Mouse (Mus musculus) fat pad, adult 2 months (tissue): ENCODE results near the gene Isyna1.

ENCODE experiments used
- DNase-seq: peaks from one replicate; pipeline ENCODE4 v3.0.0-alpha.2; 2011; ENCODE audit warnings: low read depth, low spot score; ENCODE audit errors: extremely low read depth

Gene Isyna1

DNA sequence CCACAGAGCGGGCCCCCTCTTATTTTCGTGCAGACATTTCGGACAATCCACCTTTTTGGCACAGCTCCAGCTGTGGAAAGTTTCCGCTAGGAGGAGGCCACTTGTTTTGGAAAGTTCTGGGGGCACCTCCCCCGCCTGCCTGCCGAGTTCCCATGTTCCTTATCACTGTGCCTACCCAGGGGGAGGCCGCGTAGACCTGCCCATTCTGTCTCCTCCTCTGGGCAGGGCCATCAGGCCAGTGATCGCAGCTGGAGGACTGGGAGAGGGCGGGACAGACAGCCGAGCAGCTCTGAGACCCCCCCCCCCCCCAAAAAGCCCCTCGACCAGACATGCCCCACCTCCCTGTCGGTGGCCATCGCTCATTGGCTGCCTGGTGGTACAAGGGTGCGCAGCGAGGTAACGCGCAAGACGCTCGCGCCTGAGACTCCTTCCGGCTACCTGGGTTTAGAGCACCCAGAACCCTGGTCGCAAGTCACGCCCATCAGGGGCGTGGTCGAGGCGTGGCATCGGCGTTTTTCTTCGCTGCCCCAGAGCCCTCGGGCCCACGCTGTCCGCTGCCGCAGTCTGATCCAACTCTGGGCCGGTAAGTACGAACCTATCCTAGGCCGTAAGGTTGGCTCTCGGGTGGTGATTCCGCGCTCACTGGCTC is at the start of gene Isyna1:
Isyna1 (plus strand) TSS at position 413 of the 649 bp plus-strand sequence.
- no peak for DNase-seq

DNA sequence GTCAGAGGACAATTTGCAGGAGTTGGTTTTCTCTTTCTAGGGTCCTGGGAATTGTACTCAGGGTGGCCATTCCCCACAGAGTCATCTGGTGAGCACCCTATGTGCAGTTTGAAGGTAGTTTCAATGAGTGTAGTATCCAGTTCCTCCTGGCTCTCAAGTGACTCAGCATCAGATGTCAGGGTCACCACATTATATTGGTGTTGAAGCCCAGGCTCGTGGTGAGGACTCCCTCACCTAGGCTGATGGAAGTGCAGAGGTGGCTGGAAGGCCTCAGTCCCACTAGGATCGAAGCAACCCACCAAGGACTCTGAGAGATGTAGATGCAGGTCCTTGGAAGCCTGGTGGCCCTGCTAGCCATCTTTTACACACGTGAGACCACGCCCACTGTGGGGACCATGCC is 47.8 kb upstream of the Isyna1 start:
- DNase-seq: no peak

DNA sequence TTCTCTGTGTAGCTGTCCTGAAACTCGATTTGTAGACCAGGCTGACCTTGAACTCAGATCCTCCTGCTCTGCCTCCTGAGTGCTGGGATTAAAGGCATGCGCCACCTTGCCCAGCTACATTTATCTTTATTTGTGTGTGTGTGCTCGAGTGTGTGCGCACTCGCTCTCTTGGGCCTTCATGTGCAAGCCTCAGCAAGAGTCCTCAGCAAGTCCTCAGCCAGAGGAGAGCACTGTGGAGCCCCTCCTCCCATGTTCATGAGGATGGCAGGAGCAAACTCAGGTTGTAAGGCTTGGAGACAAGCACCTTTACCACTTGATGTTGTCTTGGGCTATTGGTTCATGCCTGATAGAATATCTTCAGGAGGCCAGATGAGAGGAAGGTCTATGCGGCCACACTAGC is 46.4 kb upstream of the Isyna1 start:
- no peak for DNase-seq

DNA sequence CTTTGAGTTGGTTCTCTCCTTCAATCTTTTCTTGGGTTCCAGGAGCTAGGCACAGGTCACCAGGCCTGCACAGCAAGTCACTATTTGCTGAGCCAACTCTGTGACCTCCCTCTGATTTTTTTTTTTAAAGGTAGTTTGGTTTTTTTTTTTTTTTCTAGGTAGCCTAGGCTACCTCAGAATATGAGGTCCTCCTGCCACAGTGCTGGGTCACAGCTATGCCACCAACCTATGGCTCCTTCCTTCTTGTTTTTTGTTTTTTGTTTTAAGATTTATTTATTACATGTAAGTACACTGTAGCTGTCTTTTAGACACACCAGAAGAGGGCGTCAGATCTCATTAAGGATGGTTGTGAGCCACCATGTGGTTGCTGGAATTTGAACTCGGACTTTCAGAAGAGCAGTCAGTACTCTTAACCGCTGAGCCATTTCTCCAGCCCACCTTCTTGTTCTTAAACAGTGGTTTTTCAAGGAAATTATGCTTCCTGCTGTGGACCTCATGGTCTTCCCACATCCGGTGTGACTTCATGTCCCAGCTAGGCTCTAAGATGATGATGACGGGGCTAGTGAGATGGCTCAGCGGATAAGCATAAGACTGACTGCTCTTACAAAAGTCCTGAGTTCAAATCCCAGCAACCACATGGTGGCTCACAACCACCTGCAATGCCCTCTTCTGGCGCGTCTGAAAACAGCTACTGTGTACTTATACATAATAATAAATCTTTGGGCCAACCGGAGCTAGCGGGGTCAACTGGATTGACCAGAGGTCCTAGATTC is 44.6 kb upstream of the Isyna1 start:
- DNase-seq: no peak

DNA sequence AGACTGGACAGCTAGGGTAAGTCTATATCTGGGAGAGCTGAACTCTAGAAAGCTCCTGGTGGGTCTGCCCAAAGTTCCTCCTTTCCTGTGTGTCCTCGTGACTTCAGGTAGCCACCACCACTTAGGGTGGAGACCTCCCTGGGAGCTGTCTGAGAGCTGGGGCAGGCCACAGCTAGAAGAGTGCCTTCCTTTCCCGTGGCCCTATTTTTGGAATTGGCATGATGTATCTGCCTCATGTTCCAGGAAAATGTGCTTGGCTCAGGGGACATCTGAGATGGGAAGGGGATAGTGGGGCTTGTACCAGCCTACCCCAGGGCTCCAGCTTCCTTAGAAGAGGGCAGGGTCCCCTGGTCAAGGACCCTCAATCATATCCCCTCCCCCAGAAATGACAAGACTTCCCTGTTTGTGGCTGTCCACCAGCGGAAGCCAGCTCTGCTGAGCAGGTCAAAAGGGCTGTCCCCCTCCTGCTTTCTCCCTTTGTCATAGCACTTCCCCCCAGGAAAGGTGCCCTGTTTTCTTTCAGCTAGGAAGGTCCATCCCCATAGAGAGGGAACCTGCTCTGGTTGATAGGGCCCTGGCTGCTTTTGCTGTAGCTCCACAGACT is 42.5 kb upstream of the Isyna1 start:
- DNase-seq: no peak

DNA sequence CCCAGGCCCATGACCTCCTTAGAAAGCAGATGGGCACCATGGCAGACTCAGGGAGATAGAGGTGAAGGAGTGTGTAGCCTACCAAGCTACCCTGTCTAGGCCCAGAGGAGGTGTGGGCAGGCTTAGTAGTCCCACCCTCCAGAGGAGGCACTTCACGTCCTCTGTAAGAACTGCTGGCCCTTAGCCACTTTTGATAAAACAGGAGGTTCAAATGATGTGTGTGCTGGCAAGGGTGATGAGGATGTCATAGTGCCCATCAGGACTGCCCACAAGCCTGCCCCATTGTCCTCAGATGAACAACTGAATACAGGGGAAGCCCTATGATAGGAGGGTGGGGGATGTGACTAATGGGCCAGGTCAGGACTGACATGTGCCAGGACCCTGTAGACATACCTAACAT is 41.3 kb upstream of the Isyna1 start:
- DNase-seq: no peak

DNA sequence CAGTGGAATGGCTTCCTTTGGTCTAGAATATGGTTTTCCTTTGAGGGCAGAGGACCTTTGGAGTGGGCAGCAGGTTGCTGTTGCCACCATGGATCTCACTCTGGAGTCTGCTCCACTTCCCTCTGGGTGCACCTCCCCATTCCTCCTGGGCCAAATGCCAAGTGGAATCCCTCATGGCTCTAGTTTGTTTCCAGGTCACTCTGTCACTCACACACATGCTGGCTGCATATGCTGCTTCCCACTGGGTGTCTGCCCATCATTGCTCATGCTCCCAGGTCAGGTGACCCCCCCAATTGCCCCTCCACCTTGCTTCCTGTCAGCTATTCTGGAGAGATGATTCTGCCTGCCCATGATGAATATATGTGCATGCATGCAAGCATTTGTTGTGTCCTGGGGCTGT is 40.4 kb upstream of the Isyna1 start:
- DNase-seq: no peak

DNA sequence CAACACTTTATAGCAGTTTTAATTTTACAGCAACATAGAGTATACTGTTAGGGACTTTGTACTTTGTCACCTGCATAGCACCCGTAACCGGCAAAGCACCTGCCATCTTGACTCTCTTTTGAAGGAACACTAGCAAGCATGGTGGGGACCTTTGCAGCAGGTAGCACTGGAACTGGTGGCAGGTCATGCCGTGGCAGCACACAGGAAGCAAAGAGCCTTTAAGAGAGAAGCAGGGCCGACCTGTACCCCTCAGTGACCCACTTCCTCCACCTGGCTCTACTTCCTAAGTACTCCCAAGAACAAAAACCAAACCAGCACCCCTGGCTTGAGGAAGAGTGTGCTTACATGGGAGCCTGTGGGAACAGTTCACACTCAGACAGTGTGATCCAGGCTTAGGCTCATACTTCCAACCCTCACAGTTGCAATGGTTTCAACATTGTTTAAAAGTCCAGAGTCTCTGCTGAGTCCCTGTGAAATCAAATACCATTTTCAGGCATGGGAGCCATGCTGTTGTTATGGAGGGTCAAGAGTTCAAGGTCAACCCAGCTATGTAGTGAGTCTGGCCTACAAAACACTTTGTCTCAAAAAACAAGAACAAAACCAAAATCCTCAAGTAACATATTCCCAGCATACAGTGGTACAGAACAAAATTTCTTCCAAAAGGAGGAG is 39.0 kb upstream of the Isyna1 start:
- no peak for DNase-seq

DNA sequence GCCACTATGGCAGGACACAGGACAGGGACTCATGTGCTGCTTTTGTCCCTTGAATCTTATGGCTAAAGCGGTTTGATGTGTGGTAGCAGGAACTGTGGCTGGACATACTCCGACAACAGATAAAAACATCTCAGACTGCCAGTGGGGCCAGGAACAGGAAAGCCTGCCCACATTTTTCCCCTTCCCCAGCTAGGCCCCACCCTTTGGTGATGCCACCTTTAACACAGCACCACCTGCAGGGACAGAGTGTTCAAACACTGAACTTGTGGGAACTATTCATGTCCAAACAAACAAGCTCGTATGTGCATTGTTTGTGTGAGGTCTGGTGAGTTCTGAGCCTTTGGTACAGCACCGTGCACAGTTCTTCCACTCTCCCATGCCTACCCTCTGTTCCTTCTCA is 35.8 kb upstream of the Isyna1 start:
- DNase-seq: no peak

DNA sequence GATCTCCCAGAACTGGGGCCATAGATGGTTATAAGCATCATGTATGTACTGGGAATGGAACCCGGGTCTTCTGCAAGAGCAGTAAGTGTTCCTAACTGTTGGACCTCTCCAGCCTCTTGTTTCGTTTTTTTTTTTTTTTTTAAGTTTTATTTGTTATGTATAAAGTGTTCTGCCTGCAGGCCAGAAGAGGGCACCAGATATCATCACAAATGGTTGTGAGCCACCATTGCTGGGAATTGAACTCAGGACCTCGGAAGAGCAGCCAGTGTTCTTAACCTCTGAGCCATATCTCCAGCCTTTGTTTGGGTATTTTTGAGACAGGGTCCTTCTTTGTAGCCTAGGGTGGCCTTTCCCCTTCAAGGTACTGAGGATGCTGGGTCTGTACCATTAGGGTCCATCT is 35.2 kb upstream of the Isyna1 start:
- no peak for DNase-seq

DNA sequence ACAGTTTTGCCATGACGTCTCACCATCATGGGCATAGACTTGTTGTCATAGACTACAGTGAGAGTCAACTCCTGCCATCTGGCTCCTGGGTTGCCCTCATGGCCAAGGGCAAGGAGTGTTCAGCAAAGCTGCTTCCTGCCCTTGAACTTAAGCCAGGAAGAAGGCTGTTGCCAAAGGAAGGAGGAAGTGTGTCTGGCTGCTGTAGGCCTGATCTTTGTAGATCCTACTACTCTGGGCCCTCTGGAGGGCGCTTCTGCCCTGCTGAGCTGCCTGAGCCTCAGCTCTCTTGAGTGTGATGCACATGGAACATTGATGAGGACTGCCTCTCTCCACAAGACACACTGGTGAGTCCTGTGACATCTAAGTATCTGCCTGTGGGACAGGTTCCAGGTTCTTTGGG is 34.1 kb upstream of the Isyna1 start:
- DNase-seq: no peak

DNA sequence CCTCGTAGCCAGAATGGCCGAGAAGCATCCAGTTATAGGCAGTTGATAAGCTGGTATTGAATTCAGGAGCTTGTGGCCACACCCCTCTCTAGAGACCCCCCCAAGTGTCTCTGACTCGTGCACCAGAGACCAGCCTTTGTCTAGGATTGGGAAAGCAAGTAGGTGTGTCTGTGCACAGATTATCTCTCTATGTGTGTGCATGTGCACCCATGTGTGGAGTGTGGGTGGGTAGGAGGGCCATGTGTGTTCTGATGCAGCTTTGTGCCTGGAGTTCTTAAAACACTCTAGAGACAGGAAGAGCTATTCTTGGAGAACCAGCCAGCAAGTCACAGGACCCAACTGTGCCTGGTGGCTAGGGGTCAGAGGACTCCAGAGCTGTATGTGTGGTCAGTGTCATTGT is 33.6 kb upstream of the Isyna1 start:
- DNase-seq: no peak

DNA sequence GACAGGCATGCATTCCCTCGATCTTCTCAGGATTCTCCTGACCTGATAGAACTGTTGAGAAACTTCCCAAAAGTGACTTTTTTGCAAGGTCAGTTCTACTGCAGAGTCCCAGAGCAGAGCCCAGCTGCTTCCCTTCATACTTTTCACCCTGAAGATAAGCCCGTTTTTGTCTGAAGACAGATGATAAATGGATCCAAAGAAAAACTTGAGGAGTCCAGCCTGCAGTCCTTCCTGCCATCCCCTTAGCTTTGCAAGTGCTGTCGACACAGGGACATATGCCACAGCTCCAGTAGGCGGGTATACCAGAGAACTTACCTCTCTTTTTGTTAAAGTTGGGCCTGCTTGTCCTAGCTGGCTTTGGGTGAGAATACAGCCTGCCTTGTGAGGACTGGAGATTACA is 32.8 kb upstream of the Isyna1 start:
- DNase-seq: no peak

DNA sequence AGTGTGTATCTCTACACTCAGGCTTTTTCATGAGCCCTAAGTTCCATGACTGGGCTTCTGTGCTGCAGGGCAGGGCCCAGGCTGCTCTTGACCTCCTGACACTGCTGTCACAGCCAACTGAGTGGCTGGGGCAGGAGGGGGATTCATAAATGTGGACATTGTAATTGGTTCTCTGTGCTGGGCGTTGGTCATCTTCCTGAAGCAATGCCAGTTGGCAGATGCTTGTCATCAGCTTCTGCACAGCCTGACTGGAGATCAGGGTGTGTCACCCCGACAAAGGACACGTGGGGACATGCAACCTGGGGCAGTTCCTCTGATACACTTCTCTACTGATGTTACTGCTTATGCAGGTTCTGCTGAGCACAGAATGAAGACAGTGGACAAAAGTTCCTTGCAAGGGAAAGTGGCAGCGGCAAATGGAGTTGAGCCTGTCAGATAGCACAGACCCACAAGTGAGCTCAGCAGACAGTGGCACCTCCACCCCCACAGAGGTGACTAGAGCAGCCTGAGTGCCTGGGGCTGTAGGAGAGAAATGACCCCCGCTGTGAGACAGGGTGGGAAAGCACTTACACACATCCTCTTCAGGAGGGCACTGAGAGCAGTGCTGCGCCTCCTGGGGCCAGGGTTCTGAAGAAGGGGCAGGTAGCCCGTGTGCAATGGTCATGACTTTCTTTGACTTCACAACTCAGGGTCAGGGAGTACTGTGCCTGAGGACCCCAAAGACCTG is 32.2 kb upstream of the Isyna1 start:
- no peak for DNase-seq

DNA sequence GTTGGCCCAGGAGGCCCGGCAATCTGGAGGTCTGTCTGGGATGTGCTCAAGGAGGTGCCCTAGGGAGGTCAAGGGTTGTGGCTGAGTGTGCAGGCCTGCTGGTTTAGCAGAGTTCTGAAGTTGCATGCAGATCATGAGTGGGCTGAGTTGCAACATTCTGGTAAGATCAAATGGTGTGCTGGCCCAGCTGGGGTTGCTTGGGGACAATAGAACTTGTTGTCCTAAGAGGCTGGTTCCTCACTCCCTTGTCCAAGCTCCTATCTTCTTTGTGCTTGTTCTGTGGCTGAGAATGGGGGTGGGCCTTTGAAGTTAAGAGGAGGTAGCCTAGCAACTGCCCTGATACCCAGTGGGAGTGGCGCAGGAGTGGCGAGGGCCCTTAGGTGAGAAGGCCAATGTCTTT is 31.4 kb upstream of the Isyna1 start:
- no peak for DNase-seq

DNA sequence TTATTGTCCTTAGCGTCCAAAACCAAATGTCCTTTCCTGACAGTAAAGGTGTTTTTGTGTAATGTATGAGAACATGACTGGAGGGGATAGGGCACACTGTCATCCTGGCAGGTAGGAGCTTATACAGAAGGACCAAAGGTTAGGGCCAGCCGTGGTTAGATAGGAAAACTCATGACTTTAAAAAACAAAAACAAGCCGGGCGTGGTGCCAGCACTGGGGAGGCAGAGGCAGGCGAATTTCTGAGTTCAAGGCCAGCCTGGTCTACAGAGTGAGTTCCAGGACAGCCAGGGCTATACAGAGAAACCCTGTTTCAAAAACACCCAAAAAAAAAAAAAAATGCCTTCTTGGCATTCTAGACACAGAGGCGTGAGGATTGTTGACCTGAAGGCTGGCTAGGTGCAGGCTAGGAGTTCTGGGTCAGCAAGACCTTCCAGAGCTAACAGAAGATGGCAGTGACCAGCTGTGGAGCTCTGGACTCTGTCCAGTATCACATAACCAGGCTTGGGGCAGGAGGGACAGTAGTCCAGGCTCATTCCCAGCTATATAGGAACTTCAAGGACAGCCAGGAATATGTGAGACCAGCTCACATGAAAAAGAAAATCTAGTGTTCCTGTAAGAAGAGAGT is 30.3 kb upstream of the Isyna1 start:
- DNase-seq: no peak

DNA sequence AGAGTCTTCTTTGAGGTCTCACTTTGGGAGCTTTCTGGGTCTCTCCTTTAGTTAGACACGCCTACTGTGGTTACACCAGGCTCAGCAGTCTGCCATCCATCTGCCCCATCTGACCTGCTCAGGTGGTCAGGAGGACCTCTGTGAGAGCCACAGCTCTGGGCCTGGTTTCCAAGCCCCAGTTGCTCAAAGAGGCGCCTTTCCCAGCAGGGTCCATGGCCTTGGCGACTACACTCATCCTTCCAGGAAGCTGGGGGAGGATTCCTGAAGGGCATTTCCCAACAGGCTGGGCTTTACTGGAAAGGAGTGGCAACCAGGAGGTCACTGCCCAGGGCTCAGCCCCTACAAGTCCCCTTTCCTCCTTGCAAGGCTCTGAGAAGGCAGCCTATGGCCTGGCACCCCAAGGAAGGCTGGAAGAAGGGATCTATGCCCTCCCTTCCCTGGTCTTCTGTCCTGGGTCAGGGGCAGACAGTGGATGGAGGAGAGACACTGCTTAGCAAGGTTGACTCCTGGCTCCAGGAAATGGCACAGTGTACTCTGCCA is 29.4 kb upstream of the Isyna1 start:
- DNase-seq: no peak

DNA sequence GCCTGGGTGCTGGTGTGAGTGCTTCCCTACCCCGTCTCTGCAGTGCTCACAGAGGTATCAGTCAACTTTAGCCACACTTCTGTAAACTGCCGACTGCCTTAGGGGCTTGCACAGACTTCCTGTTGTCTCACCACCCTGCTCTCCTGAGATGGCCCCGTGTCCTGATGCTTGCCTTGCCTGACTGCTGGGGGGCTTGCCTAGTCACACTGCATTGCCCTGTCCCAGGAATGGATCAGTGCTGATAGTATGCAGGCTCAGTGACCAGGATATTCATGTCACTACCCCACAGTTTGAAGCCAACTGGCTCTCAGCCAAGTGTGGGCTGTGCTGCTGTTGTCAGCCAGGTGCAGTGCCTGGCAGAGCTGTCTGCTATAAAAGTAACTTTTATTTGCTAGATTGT is 28.6 kb upstream of the Isyna1 start:
- no peak for DNase-seq

DNA sequence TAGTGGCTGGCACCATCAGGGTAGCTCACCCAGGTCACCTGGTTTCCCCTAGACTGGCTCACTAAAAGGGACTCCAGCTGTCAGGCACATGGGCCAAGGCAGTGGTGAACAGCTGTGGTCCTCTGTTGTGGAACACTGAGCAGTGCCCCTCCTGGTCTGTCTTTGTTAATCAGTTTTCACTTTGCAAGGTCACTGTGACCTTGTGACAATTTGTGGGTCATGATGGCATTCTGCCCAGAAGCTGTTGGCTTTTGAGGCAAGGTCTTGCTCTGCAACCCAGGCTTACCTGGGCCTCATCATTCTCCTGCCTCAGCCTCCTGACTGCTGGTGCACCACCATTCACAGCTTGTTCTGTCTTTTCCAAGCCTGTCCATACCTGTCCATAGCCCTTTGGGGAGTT is 23.8 kb upstream of the Isyna1 start:
- DNase-seq: no peak

DNA sequence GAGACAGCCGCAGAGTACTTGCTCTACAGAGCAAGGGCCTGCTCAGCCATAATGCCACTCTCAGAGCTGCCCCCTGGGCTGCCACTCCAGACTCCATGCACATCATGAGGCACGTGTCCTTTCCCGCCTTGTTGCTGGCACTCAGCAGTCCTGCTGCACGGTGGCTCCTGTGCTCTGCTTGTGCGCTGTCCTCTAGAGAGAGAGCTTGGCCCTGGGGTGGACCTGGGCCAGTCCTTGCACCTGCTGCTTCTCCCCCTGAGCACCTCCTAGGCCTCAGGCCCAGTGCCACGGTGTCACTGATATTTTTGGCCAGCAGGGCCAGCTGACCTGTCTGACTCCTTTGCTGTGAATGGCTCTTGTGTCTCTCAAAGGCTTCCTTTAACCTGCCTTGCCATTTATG is 23.2 kb upstream of the Isyna1 start:
- no peak for DNase-seq

DNA sequence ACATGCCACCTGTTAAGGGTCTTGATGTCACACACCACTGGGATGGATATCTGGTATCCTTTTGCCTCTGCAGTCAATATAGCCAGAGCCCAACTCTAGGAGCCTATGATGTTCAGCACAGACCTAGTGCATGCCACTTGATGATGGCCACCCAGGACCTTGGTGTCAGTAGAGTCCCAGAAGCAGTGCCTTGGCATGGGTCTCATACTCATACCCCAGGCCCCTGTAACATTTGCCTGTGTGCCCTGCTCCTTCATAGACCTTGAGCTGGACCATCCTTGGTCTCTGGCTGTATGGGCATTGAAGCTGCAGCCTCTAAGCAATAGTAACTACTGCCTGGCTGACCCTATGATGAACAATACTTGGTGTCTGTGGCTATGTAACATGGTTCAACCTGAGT is 19.9 kb upstream of the Isyna1 start:
- no peak for DNase-seq
